ENCODE assay signal across 8 mouse cellular contexts in genomic region chr17:25698446-25698845, GRCm38 (mm10). TPM values are rescaled to one million over a fixed set of nuclear protein-coding genes. Genes with fewer than 3 reads are reported as not detected.
A peak's percentile ranks its signal among the peaks of the same experiment; 100 is the strongest.
DNase-seq lines count a peak whose midpoint lies in the region; ATAC-seq and TF ChIP-seq lines count a peak whose summit lies in the region.

No protein-coding gene starts in this region.

- H3K27me3 ChIP-seq in hindbrain, embryonic 11.5 days (ENCODE audit: control insufficient read depth, insufficient read depth, low read length), result no peaks in the 10 kb centered on the region
- peaks cover 4% of the 10 kb centered on the region; the same call in 1 of the 2 replicates for H3K27me3 ChIP-seq in hindbrain, embryonic 12.5 days
- H3K27me3 ChIP-seq in forebrain, embryonic 13.5 days, result 0 out of 2 replicates have a peak, but pooled peaks cover 4% of the 10 kb centered on the region
- H3K27me3 ChIP-seq in midbrain, postnatal 0 days (ENCODE audit: insufficient read depth, low read length), result no peaks in the 10 kb centered on the region
- no peaks in the 10 kb centered on the region for H3K27me3 ChIP-seq in stomach, embryonic 14.5 days (ENCODE audit: control insufficient read depth, insufficient read depth, low read length)

- no peak for ATAC-seq in hindbrain, embryonic 11.5 days (ENCODE audit: low FRiP score)
- ATAC-seq in hindbrain, embryonic 12.5 days (ENCODE audit: low FRiP score), result no peak
- peak; percentile 76; the same call in 1 of the 2 replicates for ATAC-seq in forebrain, embryonic 13.5 days
- no peak for ATAC-seq in midbrain, postnatal 0 days (ENCODE audit: low FRiP score)
- peak; percentile 42; the same call in 1 of the 2 replicates for ATAC-seq in stomach, embryonic 14.5 days (ENCODE audit: insufficient number of reproducible peaks, insufficient read depth, low FRiP score, low read depth)

- 0 out of 2 replicates have a peak, but pooled peaks cover 3% of the 10 kb centered on the region for H3K4me1 ChIP-seq in hindbrain, embryonic 11.5 days (replicated peaks; ENCODE audit: control insufficient read depth, insufficient read depth, low read length)
- H3K4me1 ChIP-seq in hindbrain, embryonic 12.5 days, result no peaks in the 10 kb centered on the region
- H3K4me1 ChIP-seq in forebrain, embryonic 13.5 days, result no peaks in the 10 kb centered on the region
- no peaks in the 10 kb centered on the region for H3K4me1 ChIP-seq in midbrain, postnatal 0 days (ENCODE audit: insufficient read depth, low read length)
- no peaks in the 10 kb centered on the region for H3K4me1 ChIP-seq in stomach, embryonic 14.5 days (ENCODE audit: control insufficient read depth, insufficient read depth, low read length)

- H3K27ac ChIP-seq in hindbrain, embryonic 11.5 days (ENCODE audit: low read depth, low read length), result no peak overlapping the region
- H3K27ac ChIP-seq in hindbrain, embryonic 12.5 days, result no peak overlapping the region
- H3K27ac ChIP-seq in forebrain, embryonic 13.5 days, result no peak overlapping the region
- H3K27ac ChIP-seq in left cerebral cortex, adult 2 months, result no peak overlapping the region
- H3K27ac ChIP-seq in midbrain, postnatal 0 days (ENCODE audit: low read depth, low read length), result no peak overlapping the region
- H3K27ac ChIP-seq in stomach, embryonic 14.5 days (ENCODE audit: low read length), result no peak overlapping the region

- no peaks in the 10 kb centered on the region for H3K36me3 ChIP-seq in hindbrain, embryonic 11.5 days (ENCODE audit: control insufficient read depth, insufficient read depth, low read length)
- no peaks in the 10 kb centered on the region for H3K36me3 ChIP-seq in hindbrain, embryonic 12.5 days
- H3K36me3 ChIP-seq in forebrain, embryonic 13.5 days (ENCODE audit: poor library complexity, severe bottlenecking), result no peaks in the 10 kb centered on the region
- H3K36me3 ChIP-seq in midbrain, postnatal 0 days (ENCODE audit: insufficient read depth, low read length), result no peaks in the 10 kb centered on the region
- H3K36me3 ChIP-seq in stomach, embryonic 14.5 days (ENCODE audit: control insufficient read depth, insufficient read depth, low read length), result no peaks in the 10 kb centered on the region

- intact Hi-C loops in left cerebral cortex, adult 2 months (cut with DNase I), result loop anchor here (1.0 to 2.0 kb wide), 4 partner anchors 48 to 222 kb away; partner anchors contain the start of gene Sox8

- H3K4me2 ChIP-seq in hindbrain, embryonic 11.5 days (replicated peaks; ENCODE audit: low read depth, low read length), result no peak overlapping the region
- H3K4me2 ChIP-seq in hindbrain, embryonic 12.5 days (replicated peaks), result no peak overlapping the region
- H3K4me2 ChIP-seq in forebrain, embryonic 13.5 days, result no peak overlapping the region
- no peak overlapping the region for H3K4me2 ChIP-seq in midbrain, postnatal 0 days (ENCODE audit: low read depth, low read length, poor library complexity, severe bottlenecking)
- no peak overlapping the region for H3K4me2 ChIP-seq in stomach, embryonic 14.5 days (replicated peaks; ENCODE audit: low read depth, low read length)

- peak; percentile 91 for TF ChIP-seq CTCF in left cerebral cortex, adult 2 months (IDR thresholded peaks at IDR 0.05)
- TF ChIP-seq CTCF in midbrain, postnatal 0 days (IDR thresholded peaks at IDR 0.05), result peak; percentile 92

- WGBS in hindbrain, embryonic 11.5 days, result 13% methylated on average over 7 of the region's 7 CpGs
- 16% methylated on average over 7 of the region's 7 CpGs for WGBS in hindbrain, embryonic 12.5 days
- WGBS in forebrain, embryonic 13.5 days, result 12% methylated on average over 7 of the region's 7 CpGs
- WGBS in midbrain, postnatal 0 days, result 10% methylated on average over 7 of the region's 7 CpGs
- 13% methylated on average over 7 of the region's 7 CpGs for WGBS in stomach, embryonic 14.5 days

- H3K9ac ChIP-seq in hindbrain, embryonic 11.5 days (ENCODE audit: low read depth, low read length), result no peak overlapping the region
- H3K9ac ChIP-seq in hindbrain, embryonic 12.5 days, result no peak overlapping the region
- no peak overlapping the region for H3K9ac ChIP-seq in forebrain, embryonic 13.5 days
- no peak overlapping the region for H3K9ac ChIP-seq in midbrain, postnatal 0 days (replicated peaks; ENCODE audit: low read length, poor library complexity, severe bottlenecking)
- H3K9ac ChIP-seq in stomach, embryonic 14.5 days (replicated peaks; ENCODE audit: low read depth, low read length), result no peak overlapping the region

- H3K4me3 ChIP-seq in hindbrain, embryonic 11.5 days (ENCODE audit: low read depth, low read length), result no peak overlapping the region
- no peak overlapping the region for H3K4me3 ChIP-seq in hindbrain, embryonic 12.5 days
- H3K4me3 ChIP-seq in forebrain, embryonic 13.5 days, result no peak overlapping the region
- H3K4me3 ChIP-seq in left cerebral cortex, adult 2 months, result no peak overlapping the region
- no peak overlapping the region for H3K4me3 ChIP-seq in midbrain, postnatal 0 days (ENCODE audit: low read depth, low read length)
- no peak overlapping the region for H3K4me3 ChIP-seq in stomach, embryonic 14.5 days (ENCODE audit: low read depth, low read length)

- DNase-seq in hindbrain, embryonic 11.5 days (ENCODE audit: low spot score), result peak; percentile 91
- DNase-seq in c-Kit-positive CD71-positive TER-119-negative erythroid progenitor cells, embryonic 14.5 days (ENCODE audit: low read depth), result peak; percentile 65
- peak; percentile 84 for DNase-seq in hindlimb bud, embryonic 11.5 days (ENCODE audit: extremely low spot score, low read depth, low spot score)
- DNase-seq in left cerebral cortex, adult 2 months (ENCODE audit: extremely low spot score in 1 of 2, low spot score in 2 of 2), result peak; percentile 79 to 85
- peak; percentile 92 for DNase-seq in midbrain, postnatal 0 days (ENCODE audit: low spot score)

- H3K9me3 ChIP-seq in hindbrain, embryonic 11.5 days (ENCODE audit: control insufficient read depth, low read length), result no peaks in the 10 kb centered on the region
- no peaks in the 10 kb centered on the region for H3K9me3 ChIP-seq in hindbrain, embryonic 12.5 days (replicated peaks)
- H3K9me3 ChIP-seq in forebrain, embryonic 13.5 days (replicated peaks), result no peaks in the 10 kb centered on the region
- H3K9me3 ChIP-seq in midbrain, postnatal 0 days (ENCODE audit: low read length), result no peaks in the 10 kb centered on the region
- H3K9me3 ChIP-seq in stomach, embryonic 14.5 days (ENCODE audit: control insufficient read depth, low read depth, low read length), result no peaks in the 10 kb centered on the region

RNA-seq across cellular contexts. Expression of gene Gng13, which starts 18.5 kb away (rescaled TPM):
- 1.8 and 2.5 TPM in 2 replicates for polyA plus RNA-seq in hindbrain, embryonic 11.5 days (2014; fragmentation: Nextera tagmentation; extraction: Ambion mirVana)
- polyA plus RNA-seq in hindbrain, embryonic 12.5 days (2016; fragmentation: Nextera tagmentation; extraction: Ambion mirVana), result 0.54 and 0.77 TPM in 2 replicates
- 0.61 TPM in 1 of 2 replicates, not detected in the other for polyA plus RNA-seq in forebrain, embryonic 13.5 days (2015; fragmentation: Nextera tagmentation; extraction: Ambion mirVana)
- 100 to 1,000 TPM; 146 to 168 TPM for total RNA-seq in left cerebral cortex, adult 2 months (2021)
- total RNA-seq in midbrain, postnatal 0 days (2014; rRNA removed), result 34.4 and 42.2 TPM in 2 replicates
- 21.0 and 25.8 TPM in 2 replicates for polyA plus RNA-seq in midbrain, postnatal 0 days (2015; fragmentation: Nextera tagmentation; extraction: Ambion mirVana)
- polyA plus RNA-seq in stomach, embryonic 14.5 days (2014; fragmentation: Nextera tagmentation; extraction: Ambion mirVana), result 1.7 and 3.7 TPM in 2 replicates

RNA-seq across cellular contexts. Expression of gene Chtf18, which starts 28.8 kb away (rescaled TPM):
- polyA plus RNA-seq in hindbrain, embryonic 11.5 days (2014; fragmentation: Nextera tagmentation; extraction: Ambion mirVana), result 11.9 and 14.4 TPM in 2 replicates
- polyA plus RNA-seq in hindbrain, embryonic 12.5 days (2016; fragmentation: Nextera tagmentation; extraction: Ambion mirVana), result 21.4 and 26.8 TPM in 2 replicates
- 24.6 and 30.1 TPM in 2 replicates for polyA plus RNA-seq in forebrain, embryonic 13.5 days (2015; fragmentation: Nextera tagmentation; extraction: Ambion mirVana)
- 1 to 10 TPM; 1.3 to 1.4 TPM for total RNA-seq in left cerebral cortex, adult 2 months (2021)
- 3.4 and 5.8 TPM in 2 replicates for total RNA-seq in midbrain, postnatal 0 days (2014; rRNA removed)
- 2.2 and 2.5 TPM in 2 replicates for polyA plus RNA-seq in midbrain, postnatal 0 days (2015; fragmentation: Nextera tagmentation; extraction: Ambion mirVana)
- polyA plus RNA-seq in stomach, embryonic 14.5 days (2014; fragmentation: Nextera tagmentation; extraction: Ambion mirVana), result 17.3 and 18.6 TPM in 2 replicates

RNA-seq across cellular contexts. Expression of gene Rpusd1, which starts 29.0 kb away (rescaled TPM):
- polyA plus RNA-seq in hindbrain, embryonic 11.5 days (2014; fragmentation: Nextera tagmentation; extraction: Ambion mirVana), result 17.2 and 18.0 TPM in 2 replicates
- 19.3 and 20.3 TPM in 2 replicates for polyA plus RNA-seq in hindbrain, embryonic 12.5 days (2016; fragmentation: Nextera tagmentation; extraction: Ambion mirVana)
- polyA plus RNA-seq in forebrain, embryonic 13.5 days (2015; fragmentation: Nextera tagmentation; extraction: Ambion mirVana), result 22.3 and 24.7 TPM in 2 replicates
- 10 to 100 TPM; 55.6 to 57.4 TPM for total RNA-seq in left cerebral cortex, adult 2 months (2021)
- total RNA-seq in midbrain, postnatal 0 days (2014; rRNA removed), result 8.0 and 10.5 TPM in 2 replicates
- 26.7 and 33.3 TPM in 2 replicates for polyA plus RNA-seq in midbrain, postnatal 0 days (2015; fragmentation: Nextera tagmentation; extraction: Ambion mirVana)
- 22.1 and 25.0 TPM in 2 replicates for polyA plus RNA-seq in stomach, embryonic 14.5 days (2014; fragmentation: Nextera tagmentation; extraction: Ambion mirVana)

RNA-seq across cellular contexts. Expression of gene Mslnl, which starts 37.4 kb away (rescaled TPM):
- polyA plus RNA-seq in hindbrain, embryonic 11.5 days (2014; fragmentation: Nextera tagmentation; extraction: Ambion mirVana), result not detected in 2 replicates
- polyA plus RNA-seq in hindbrain, embryonic 12.5 days (2016; fragmentation: Nextera tagmentation; extraction: Ambion mirVana), result not detected in 2 replicates
- not detected in 2 replicates for polyA plus RNA-seq in forebrain, embryonic 13.5 days (2015; fragmentation: Nextera tagmentation; extraction: Ambion mirVana)
- total RNA-seq in left cerebral cortex, adult 2 months (2021), result under 1 TPM; 0.45 to 0.47 TPM
- total RNA-seq in midbrain, postnatal 0 days (2014; rRNA removed), result not detected in 2 replicates
- polyA plus RNA-seq in midbrain, postnatal 0 days (2015; fragmentation: Nextera tagmentation; extraction: Ambion mirVana), result not detected in 2 replicates
- not detected in 2 replicates for polyA plus RNA-seq in stomach, embryonic 14.5 days (2014; fragmentation: Nextera tagmentation; extraction: Ambion mirVana)

RNA-seq across cellular contexts. Expression of gene Msln, which starts 55.7 kb away (rescaled TPM):
- polyA plus RNA-seq in hindbrain, embryonic 11.5 days (2014; fragmentation: Nextera tagmentation; extraction: Ambion mirVana), result 0.25 TPM in 1 of 2 replicates, not detected in the other
- 0.75 TPM in 1 of 2 replicates, not detected in the other for polyA plus RNA-seq in hindbrain, embryonic 12.5 days (2016; fragmentation: Nextera tagmentation; extraction: Ambion mirVana)
- 0.18 TPM in 1 of 2 replicates, not detected in the other for polyA plus RNA-seq in forebrain, embryonic 13.5 days (2015; fragmentation: Nextera tagmentation; extraction: Ambion mirVana)
- total RNA-seq in left cerebral cortex, adult 2 months (2021), result 1 to 10 TPM; 3.1 to 3.9 TPM
- total RNA-seq in midbrain, postnatal 0 days (2014; rRNA removed), result 0.52 and 1.6 TPM in 2 replicates
- 2.2 and 3.6 TPM in 2 replicates for polyA plus RNA-seq in midbrain, postnatal 0 days (2015; fragmentation: Nextera tagmentation; extraction: Ambion mirVana)
- 29.5 and 36.0 TPM in 2 replicates for polyA plus RNA-seq in stomach, embryonic 14.5 days (2014; fragmentation: Nextera tagmentation; extraction: Ambion mirVana)

Comparison
In these comparisons a context has a peak if more than half of its experiments do, and no peak if none do; other contexts are left out.
1. ATAC-seq: peak in forebrain, embryonic 13.5 days (single experiment) and stomach, embryonic 14.5 days (single experiment); none in hindbrain, embryonic 11.5 days (single experiment), hindbrain, embryonic 12.5 days (single experiment) and midbrain, postnatal 0 days (single experiment).
2. Peak in every context shown above with its lines, with median percentiles within 50 percentile points of each other: DNase-seq.